Mouse (Mus musculus) heart, adult 2 months (tissue): ENCODE measurements around the gene Tectb.

Experiments
- CTCF ChIP-seq: fragments of 200-600 bp; IDR thresholded peaks from 2 replicates; pipeline ENCODE4 v1.8.1; 2022; ENCODE audit warnings: antibody characterized with exemption, mild to moderate bottlenecking, moderate library complexity
- EP300 ChIP-seq: fragments of 200-500 bp; IDR thresholded peaks from 2 replicates; pipeline ENCODE4 v1.6.1; 2011; ENCODE audit warnings: low read depth, low read length, control low read depth; ENCODE audit not compliant: insufficient read depth
- POLR2A ChIP-seq: fragments of 200-500 bp; IDR thresholded peaks from 2 replicates; pipeline ENCODE4 v1.6.1; 2011; ENCODE audit warnings: mild to moderate bottlenecking, low read depth, low read length, control low read depth; ENCODE audit not compliant: insufficient read depth

DNA sequence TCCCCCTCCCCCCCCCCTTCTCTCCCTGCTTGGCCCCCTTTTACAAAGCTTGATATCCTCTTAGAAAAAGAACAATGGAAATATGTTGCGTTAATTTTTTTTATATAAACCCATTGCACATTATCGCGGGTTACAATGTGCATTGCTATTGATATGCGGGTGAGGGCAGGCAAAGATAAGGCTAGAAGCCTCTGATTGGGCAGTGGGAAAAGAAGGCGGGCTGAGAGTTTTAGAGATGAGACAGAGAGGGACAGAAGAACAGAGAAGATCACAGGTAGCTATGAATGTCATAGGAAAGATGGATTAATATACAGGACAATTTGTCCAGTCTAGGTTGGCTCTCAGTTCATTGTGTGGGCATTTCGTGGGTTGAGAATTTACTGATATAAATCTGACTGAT, 26.7 kb downstream of the Tectb start:
- TF ChIP-seq CTCF: no peak
- no peak for TF ChIP-seq POLR2A
- TF ChIP-seq EP300: no peak
